Mouse (Mus musculus): Measurements from ENCODE around the gene Rpl27a.

DNA sequence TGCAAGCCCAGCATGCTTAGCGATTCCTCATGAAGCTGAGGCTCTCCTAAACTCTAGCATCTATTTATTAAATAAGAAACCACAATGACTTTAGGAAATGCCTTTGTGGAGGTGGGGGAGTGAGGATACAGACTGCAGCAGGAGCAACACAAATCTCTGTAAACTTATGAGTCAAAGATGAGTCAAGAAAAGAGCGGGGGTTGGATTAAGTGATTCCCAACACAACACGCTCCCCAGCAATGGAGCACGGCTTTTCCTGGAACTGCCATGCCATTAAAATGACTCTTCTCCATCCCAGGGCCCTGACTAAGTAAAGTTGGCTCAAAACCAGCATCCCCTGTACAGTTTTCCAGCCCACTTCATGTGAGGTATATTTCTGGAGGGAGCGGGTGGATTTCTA, 27.8 kb downstream of the Rpl27a start:
- no peak for TF ChIP-seq GATA1 (IDR thresholded peaks at IDR 0.05; ENCODE audit: low read length)
- TF ChIP-seq TAL1 (IDR thresholded peaks at IDR 0.05; ENCODE audit: low read length) = no peak
